Mouse (Mus musculus) ES-Bruce4 (cell line): ENCODE measurements around the gene Irf8. TPM values are rescaled to one million over a fixed set of nuclear protein-coding genes. Genes with fewer than 3 reads are reported as not detected.

Source experiments
- H3K27ac ChIP-seq: 2 replicates; pipeline ENCODE4 v1.5.1; 2012; ENCODE audit warnings: low read length, inconsistent platforms; ENCODE audit not compliant: insufficient read depth
- H3K27me3 ChIP-seq: 2 replicates; pipeline ENCODE4 v1.6.1; 2012; ENCODE audit warnings: mild to moderate bottlenecking, low read length, inconsistent platforms; ENCODE audit not compliant: control insufficient read depth, poor library complexity, insufficient read depth, severe bottlenecking
- H3K36me3 ChIP-seq: 2 replicates; pipeline ENCODE4 v1.6.1; 2012; ENCODE audit warnings: inconsistent platforms, mild to moderate bottlenecking, low read length, moderate library complexity; ENCODE audit not compliant: control insufficient read depth, poor library complexity, insufficient read depth, severe bottlenecking
- H3K4me1 ChIP-seq: one replicate; pipeline ENCODE4 v1.8.1; 2011; ENCODE audit warnings: low read length; ENCODE audit not compliant: control insufficient read depth, insufficient read depth
- H3K4me3 ChIP-seq: 2 replicates; pipeline ENCODE4 v1.5.1; 2011; ENCODE audit warnings: low read depth, mild to moderate bottlenecking, low read length
- H3K9ac ChIP-seq: 2 replicates; pipeline ENCODE4 v1.6.1; 2012; ENCODE audit warnings: low read depth, mild to moderate bottlenecking, inconsistent platforms; ENCODE audit not compliant: poor library complexity, severe bottlenecking
- H3K9me3 ChIP-seq: replicated peaks from 2 replicates; pipeline ENCODE4 v1.6.1; 2012; ENCODE audit warnings: mild to moderate bottlenecking, low read length, inconsistent platforms; ENCODE audit not compliant: control insufficient read depth, poor library complexity, insufficient read depth, severe bottlenecking
- CTCF ChIP-seq: IDR thresholded peaks from one replicate; pipeline ENCODE4 v1.8.1; 2011; ENCODE audit warnings: low read depth, low read length
- EP300 ChIP-seq: IDR thresholded peaks from 2 replicates; pipeline ENCODE4 v1.6.1; 2011; ENCODE audit warnings: low read depth, low read length; ENCODE audit not compliant: insufficient read depth
- POLR2A ChIP-seq: IDR thresholded peaks from one replicate; pipeline ENCODE4 v1.8.1; 2011; ENCODE audit warnings: low read length; ENCODE audit not compliant: insufficient read depth
- polyA plus RNA-seq: library from polyadenylated mRNA; stranded (reverse); fragments of >200 nt; gene quantifications from 2 replicates; pipeline ENCODE4 v1.2.4, GENCODE M21; 2011; ENCODE audit warnings: low read depth; ENCODE audit not compliant: missing spikeins, insufficient read depth, insufficient read length

Irf8 gene
- polyA plus RNA-seq, 1 experiment = 0.91 TPM

GRCm38 (mm10) chr8:120743149-120743897, 7.2 kb downstream of the Irf8 start:
- no peak overlapping the region for H3K27ac ChIP-seq
- H3K27me3 ChIP-seq = no peaks in the 10 kb centered on the region
- H3K4me1 ChIP-seq = no peaks in the 10 kb centered on the region
- no peak overlapping the region for H3K9ac ChIP-seq
- no peaks in the 10 kb centered on the region for H3K36me3 ChIP-seq
- TF ChIP-seq CTCF = no peak
- no peak overlapping the region for H3K4me3 ChIP-seq
- H3K9me3 ChIP-seq = no peaks in the 10 kb centered on the region

GRCm38 (mm10) chr8:120743898-120744290, 7.7 kb downstream of the Irf8 start:
- no peaks in the 10 kb centered on the region for H3K4me1 ChIP-seq
- no peak overlapping the region for H3K9ac ChIP-seq
- TF ChIP-seq EP300 = no peak
- TF ChIP-seq POLR2A = no peak
- no peaks in the 10 kb centered on the region for H3K9me3 ChIP-seq
- no peak overlapping the region for H3K27ac ChIP-seq
- no peaks in the 10 kb centered on the region for H3K36me3 ChIP-seq
- H3K27me3 ChIP-seq = no peaks in the 10 kb centered on the region
- H3K4me3 ChIP-seq = no peak overlapping the region

GRCm38 (mm10) chr8:120744448-120744847, 8.3 kb downstream of the Irf8 start:
- Histone ChIP-seq H3K9ac (no peak overlapping the region), H3K4me3 (no peak overlapping the region), H3K27me3 (no peaks in the 10 kb centered on the region), H3K36me3 (no peaks in the 10 kb centered on the region), H3K27ac (no peak overlapping the region), H3K9me3 (no peaks in the 10 kb centered on the region), H3K4me1 (no peaks in the 10 kb centered on the region)
- TF ChIP-seq POLR2A (no peak), EP300 (0 out of 2 replicates have a peak, but pooled peaks have one; percentile 36)

- Histone ChIP-seq H3K4me3 (no peak overlapping the region), H3K27me3 (no peaks in the 10 kb centered on the region), H3K27ac (no peak overlapping the region), H3K4me1 (no peaks in the 10 kb centered on the region), H3K9ac (no peak overlapping the region), H3K9me3 (no peaks in the 10 kb centered on the region), H3K36me3 (no peaks in the 10 kb centered on the region)
- TF ChIP-seq CTCF (no peak), POLR2A (no peak), EP300 (no peak)
Measured at GRCm38 (mm10) chr8:120745226-120745625, 9.1 kb downstream of the Irf8 start.

GRCm38 (mm10) chr8:120746007-120746701, 10.0 kb downstream of the Irf8 start:
- Histone ChIP-seq H3K4me3 (no peak overlapping the region), H3K27me3 (no peaks in the 10 kb centered on the region), H3K9me3 (no peaks in the 10 kb centered on the region), H3K27ac (no peak overlapping the region), H3K4me1 (no peaks in the 10 kb centered on the region), H3K36me3 (no peaks in the 10 kb centered on the region), H3K9ac (no peak overlapping the region)
- TF ChIP-seq CTCF = no peak
- no peak for TF ChIP-seq POLR2A
- TF ChIP-seq EP300 = no peak

- TF ChIP-seq CTCF (no peak), POLR2A (no peak), EP300 (no peak)
- Histone ChIP-seq H3K9ac (no peak overlapping the region), H3K9me3 (no peaks in the 10 kb centered on the region), H3K27me3 (no peaks in the 10 kb centered on the region), H3K4me3 (no peak overlapping the region), H3K4me1 (no peaks in the 10 kb centered on the region), H3K36me3 (no peaks in the 10 kb centered on the region), H3K27ac (no peak overlapping the region)
Measured at GRCm38 (mm10) chr8:120747286-120747685, 11.1 kb downstream of the Irf8 start.
